Mouse (Mus musculus): Measurements from ENCODE around the gene Apob. TPM values are rescaled to one million over a fixed set of nuclear protein-coding genes. Genes with fewer than 3 reads are reported as not detected.
A peak's percentile ranks its signal among the peaks of the same experiment; 100 is the strongest.

Apob gene
- total and polyA plus RNA-seq, 2 experiments from 2014 or later: 0.61 TPM; not detected in 1

GRCm38 (mm10) chr12:8042626-8043394 lies 65.4 kb downstream of the Apob start:
- 61% methylated on average over 7 of the region's 7 CpGs for WGBS
- Histone ChIP-seq H3K27ac (ENCODE audit: low read depth) (no peak overlapping the region), H3K4me3 (ENCODE audit: low read depth, low read length) (no peak overlapping the region), H3K9ac (replicated peaks; ENCODE audit: low read depth, low read length) (no peak overlapping the region), H3K27me3 (ENCODE audit: control insufficient read depth, insufficient read depth, low read length) (no peaks in the 10 kb centered on the region), H3K9me3 (replicated peaks; ENCODE audit: control insufficient read depth, low read length) (no peaks in the 10 kb centered on the region), H3K4me1 (ENCODE audit: control insufficient read depth, insufficient read depth) (no peaks in the 10 kb centered on the region), H3K4me2 (ENCODE audit: low read depth, low read length) (no peak overlapping the region), H3K36me3 (replicated peaks; ENCODE audit: control insufficient read depth, insufficient read depth, low read length) (no peaks in the 10 kb centered on the region)
- ATAC-seq (ENCODE audit: insufficient read depth, low read depth): no peak
- no peak for DNase-seq (ENCODE audit: low spot score)
- TF ChIP-seq CTCF (IDR thresholded peaks at IDR 0.05; ENCODE audit: low read depth): no peak
- TF ChIP-seq EP300 (IDR thresholded peaks at IDR 0.05; ENCODE audit: low read depth): no peak

DNA sequence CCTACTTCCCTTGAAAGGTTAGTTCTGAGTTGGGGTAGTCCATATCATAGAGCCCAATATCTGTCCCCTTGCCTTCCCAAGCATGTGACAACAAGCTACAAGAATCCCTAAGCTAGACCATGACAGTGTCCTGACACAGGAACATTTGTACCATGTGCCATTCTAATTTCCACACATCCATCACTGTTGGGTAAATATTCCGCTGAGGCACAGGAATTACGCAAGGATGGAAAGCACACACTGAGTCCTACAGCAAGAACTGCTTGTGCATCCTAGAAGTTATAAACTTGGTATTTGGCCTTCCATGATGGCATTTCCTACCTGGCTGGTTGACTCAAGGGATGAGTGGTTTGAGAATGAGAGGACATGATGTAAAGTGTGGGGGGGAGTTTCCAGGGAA lies 69.6 kb downstream of the Apob start:
- 92% methylated on average over 2 of the region's 2 CpGs for WGBS
- no peaks in the 10 kb centered on the region for H3K36me3 ChIP-seq (replicated peaks; ENCODE audit: control insufficient read depth, insufficient read depth, low read length)
- no peak overlapping the region for H3K9ac ChIP-seq (replicated peaks; ENCODE audit: low read depth, low read length)
- no peak overlapping the region for H3K4me2 ChIP-seq (ENCODE audit: low read depth, low read length)
- TF ChIP-seq EP300 (IDR thresholded peaks at IDR 0.05; ENCODE audit: low read depth) (no peak), CTCF (IDR thresholded peaks at IDR 0.05; ENCODE audit: low read depth) (no peak)
- H3K4me1 ChIP-seq (ENCODE audit: control insufficient read depth, insufficient read depth): no peaks in the 10 kb centered on the region
- H3K9me3 ChIP-seq (replicated peaks; ENCODE audit: control insufficient read depth, low read length): no peaks in the 10 kb centered on the region
- H3K27ac ChIP-seq (ENCODE audit: low read depth): no peak overlapping the region
- no peak for ATAC-seq (ENCODE audit: insufficient read depth, low read depth)
- no peak for DNase-seq (ENCODE audit: low spot score)
- H3K27me3 ChIP-seq (ENCODE audit: control insufficient read depth, insufficient read depth, low read length): no peaks in the 10 kb centered on the region
- no peak overlapping the region for H3K4me3 ChIP-seq (ENCODE audit: low read depth, low read length)

- H3K4me3 ChIP-seq (ENCODE audit: low read depth, low read length): no peak overlapping the region
- no peaks in the 10 kb centered on the region for H3K27me3 ChIP-seq (ENCODE audit: control insufficient read depth, insufficient read depth, low read length)
- H3K4me2 ChIP-seq (ENCODE audit: low read depth, low read length): no peak overlapping the region
- DNase-seq (ENCODE audit: low spot score): no peak
- TF ChIP-seq CTCF (IDR thresholded peaks at IDR 0.05; ENCODE audit: low read depth) (no peak), EP300 (IDR thresholded peaks at IDR 0.05; ENCODE audit: low read depth) (no peak)
- no peak overlapping the region for H3K9ac ChIP-seq (replicated peaks; ENCODE audit: low read depth, low read length)
- no peaks in the 10 kb centered on the region for H3K4me1 ChIP-seq (ENCODE audit: control insufficient read depth, insufficient read depth)
- 31% methylated on average over 1 of the region's 1 CpGs for WGBS
- ATAC-seq (ENCODE audit: insufficient read depth, low read depth): no peak
- no peaks in the 10 kb centered on the region for H3K9me3 ChIP-seq (replicated peaks; ENCODE audit: control insufficient read depth, low read length)
- no peak overlapping the region for H3K27ac ChIP-seq (ENCODE audit: low read depth)
- H3K36me3 ChIP-seq (replicated peaks; ENCODE audit: control insufficient read depth, insufficient read depth, low read length): no peaks in the 10 kb centered on the region
These were observed 70.4 kb downstream of the Apob start for GRCm38 (mm10) chr12:8047789-8048309.

GRCm38 (mm10) chr12:8056001-8056640 lies 78.7 kb downstream of the Apob start:
- Histone ChIP-seq H3K36me3 (replicated peaks; ENCODE audit: control insufficient read depth, insufficient read depth, low read length) (no peaks in the 10 kb centered on the region), H3K4me1 (ENCODE audit: control insufficient read depth, insufficient read depth) (no peaks in the 10 kb centered on the region), H3K9me3 (replicated peaks; ENCODE audit: control insufficient read depth, low read length) (no peaks in the 10 kb centered on the region), H3K27me3 (ENCODE audit: control insufficient read depth, insufficient read depth, low read length) (no peaks in the 10 kb centered on the region), H3K4me3 (ENCODE audit: low read depth, low read length) (no peak overlapping the region), H3K4me2 (ENCODE audit: low read depth, low read length) (no peak overlapping the region), H3K9ac (replicated peaks; ENCODE audit: low read depth, low read length) (no peak overlapping the region), H3K27ac (ENCODE audit: low read depth) (no peak overlapping the region)
- no peak for TF ChIP-seq EP300 (IDR thresholded peaks at IDR 0.05; ENCODE audit: low read depth)
- no peak for TF ChIP-seq CTCF (IDR thresholded peaks at IDR 0.05; ENCODE audit: low read depth)
- ATAC-seq (ENCODE audit: insufficient read depth, low read depth) (no peak), DNase-seq (ENCODE audit: low spot score) (no peak)
- WGBS: 70% methylated on average over 8 of the region's 8 CpGs

- peak; percentile 13 for DNase-seq (ENCODE audit: low spot score)
- no peaks in the 10 kb centered on the region for H3K27me3 ChIP-seq (ENCODE audit: control insufficient read depth, insufficient read depth, low read length)
- no peak overlapping the region for H3K9ac ChIP-seq (replicated peaks; ENCODE audit: low read depth, low read length)
- H3K9me3 ChIP-seq (replicated peaks; ENCODE audit: control insufficient read depth, low read length): no peaks in the 10 kb centered on the region
- 9% methylated on average over 3 of the region's 3 CpGs for WGBS
- H3K27ac ChIP-seq (ENCODE audit: low read depth): no peak overlapping the region
- H3K4me2 ChIP-seq (ENCODE audit: low read depth, low read length): no peak overlapping the region
- no peaks in the 10 kb centered on the region for H3K36me3 ChIP-seq (replicated peaks; ENCODE audit: control insufficient read depth, insufficient read depth, low read length)
- TF ChIP-seq CTCF (IDR thresholded peaks at IDR 0.05; ENCODE audit: low read depth) (peak; percentile 92), EP300 (IDR thresholded peaks at IDR 0.05; ENCODE audit: low read depth) (no peak)
- H3K4me1 ChIP-seq (ENCODE audit: control insufficient read depth, insufficient read depth): no peaks in the 10 kb centered on the region
- ATAC-seq (ENCODE audit: insufficient read depth, low read depth): no peak
- H3K4me3 ChIP-seq (ENCODE audit: low read depth, low read length): no peak overlapping the region
These were observed 82.1 kb downstream of the Apob start for GRCm38 (mm10) chr12:8059576-8059975.

Measured in heart, postnatal 0 days (tissue).